20 mouse cellular contexts compared by ENCODE assay signal in the genomic region with DNA sequence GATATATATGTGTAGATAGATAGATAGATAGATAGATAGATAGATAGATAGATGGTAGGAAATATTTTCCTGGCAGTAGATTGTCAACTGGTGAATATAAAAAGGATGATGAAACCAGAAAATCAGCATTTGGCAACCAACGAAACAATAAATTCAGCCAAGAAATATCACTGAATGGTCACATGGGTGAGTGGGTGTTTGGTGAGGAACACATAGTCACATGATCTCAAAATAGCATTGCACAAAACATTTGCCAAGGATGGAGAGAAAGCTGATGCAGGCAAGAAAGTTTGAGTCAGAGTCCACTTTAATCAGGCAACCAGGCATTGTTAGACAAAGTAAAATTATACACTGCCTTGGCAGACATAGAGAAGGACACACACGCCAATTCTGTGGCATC. TPM values are rescaled to one million over a fixed set of nuclear protein-coding genes. Genes with fewer than 3 reads are reported as not detected.
DNase-seq lines count a peak whose midpoint lies in the region; ATAC-seq lines count a peak whose summit lies in the region.
"Had no signal": no experiment of that assay in that cellular context is flagged by ENCODE, and none has a peak within 500 bp of the region (broad histone marks: within the 10 kb centered on the region; RNA-seq: fewer than 3 reads in every experiment).

No protein-coding gene starts in this region.

- no peak overlapping the region for H3K4me2 ChIP-seq in midbrain, embryonic 14.5 days (ENCODE audit: low read length)
- H3K4me2 ChIP-seq: embryonic facial prominence, embryonic 15.5 days; heart, embryonic 12.5 days; limb, embryonic 13.5 days; midbrain, embryonic 12.5 days had no signal

- 88% methylated on average over 2 of the region's 2 CpGs for WGBS in midbrain, embryonic 14.5 days

- H3K4me3 ChIP-seq in midbrain, embryonic 14.5 days (replicated peaks; ENCODE audit: low read depth, low read length): no peak overlapping the region
- H3K4me3 ChIP-seq: embryonic facial prominence, embryonic 15.5 days; heart, embryonic 12.5 days; limb, embryonic 13.5 days; midbrain, embryonic 12.5 days had no signal

- H3K4me1 ChIP-seq in midbrain, embryonic 14.5 days (ENCODE audit: control insufficient read depth, insufficient read depth, low read length): no peaks in the 10 kb centered on the region
- H3K4me1 ChIP-seq: embryonic facial prominence, embryonic 15.5 days; limb, embryonic 13.5 days; midbrain, embryonic 12.5 days had no signal

- H3K27ac ChIP-seq in midbrain, embryonic 14.5 days (replicated peaks; ENCODE audit: low read depth, low read length): no peak overlapping the region
- H3K27ac ChIP-seq: embryonic facial prominence, embryonic 15.5 days; limb, embryonic 13.5 days; midbrain, embryonic 12.5 days had no signal

- H3K9ac ChIP-seq in midbrain, embryonic 14.5 days (replicated peaks; ENCODE audit: low read length): no peak overlapping the region
- H3K9ac ChIP-seq: embryonic facial prominence, embryonic 15.5 days; heart, embryonic 12.5 days; limb, embryonic 13.5 days; midbrain, embryonic 12.5 days had no signal

- H3K9me3 ChIP-seq in midbrain, embryonic 14.5 days (ENCODE audit: control insufficient read depth, low read length): 0 out of 2 replicates have a peak, but pooled peaks cover 2% of the 10 kb centered on the region
- H3K9me3 ChIP-seq: embryonic facial prominence, embryonic 15.5 days; midbrain, embryonic 12.5 days had no signal

- H3K27me3 ChIP-seq in midbrain, embryonic 14.5 days (ENCODE audit: control insufficient read depth, insufficient read depth, low read length): no peaks in the 10 kb centered on the region
- H3K27me3 ChIP-seq: embryonic facial prominence, embryonic 15.5 days; heart, embryonic 12.5 days; limb, embryonic 13.5 days; midbrain, embryonic 12.5 days had no signal

- no peaks in the 10 kb centered on the region for H3K36me3 ChIP-seq in midbrain, embryonic 14.5 days (ENCODE audit: control insufficient read depth, insufficient read depth, low read length)
- H3K36me3 ChIP-seq: embryonic facial prominence, embryonic 15.5 days; heart, embryonic 12.5 days; limb, embryonic 13.5 days; midbrain, embryonic 12.5 days had no signal

- ATAC-seq in midbrain, embryonic 14.5 days (ENCODE audit: low FRiP score, low TSS enrichment): no peak
- ATAC-seq: hindbrain, embryonic 16.5 days had no signal

- DNase-seq in adrenal gland, adult 2 months: peak; percentile 47
- no peak for DNase-seq in adrenal gland, postnatal 10 days
- DNase-seq in layer of hippocampus, adult 18-20 months (ENCODE audit: low spot score in 2 of 2): peak; percentile 38 to 87
- no peak for DNase-seq in layer of hippocampus, postnatal 25 days (ENCODE audit: extremely low spot score in 1 of 2, low spot score in 1 of 2)
- peak; percentile 73 for DNase-seq in Muller cell, postnatal 12 days (ENCODE audit: inconsistent ontology term)
- DNase-seq in layer of hippocampus, adult 9-11 months: peak; percentile 76
- no peak for DNase-seq in midbrain, embryonic 14.5 days
- no peak for DNase-seq in cerebellum, adult 9-10 months
- DNase-seq: cerebellum, adult 9-11 months; gastrocnemius, postnatal 14 days; heart, postnatal 36 days; kidney, adult 18-20 months; kidney, postnatal 36 days; thymus, adult 18-20 months had no signal

RNA-seq across cellular contexts. Expression of gene Slc35g1, which starts 37.6 kb away (rescaled TPM):
- total RNA-seq in adrenal gland, adult 2 months (2021): 10 to 100 TPM; 13.9 to 25.4 TPM
- 4.8 and 5.4 TPM in 2 replicates for polyA plus RNA-seq in adrenal gland, adult 2 months (2012; rRNA removed)
- total RNA-seq in adrenal gland, postnatal 10 days (2021): 10 to 100 TPM; 15.1 to 18.4 TPM
- total RNA-seq in layer of hippocampus, adult 18-20 months (2021): 1 to 10 TPM; 1.4 to 1.9 TPM
- 1 to 10 TPM; 2.2 to 2.8 TPM for total RNA-seq in layer of hippocampus, postnatal 25 days (2021)
- 0.86 and 1.5 TPM in 2 replicates for polyA plus RNA-seq in midbrain, embryonic 14.5 days (2014; fragmentation: Nextera tagmentation; extraction: Ambion mirVana)

RNA-seq across cellular contexts. Expression of gene Plce1, which starts 47.5 kb away (rescaled TPM):
- 1 to 10 TPM; 5.9 to 8.9 TPM for total RNA-seq in adrenal gland, adult 2 months (2021)
- polyA plus RNA-seq in adrenal gland, adult 2 months (2012; rRNA removed): 0.81 TPM in 2 replicates
- 10 to 100 TPM in 1 of 2 experiments, 1 to 10 TPM in 1; 8.8 to 11.0 TPM for total RNA-seq in adrenal gland, postnatal 10 days (2021)
- total RNA-seq in layer of hippocampus, adult 18-20 months (2021): 10 to 100 TPM; 11.9 to 13.7 TPM
- 1 to 10 TPM; 8.0 to 9.7 TPM for total RNA-seq in layer of hippocampus, postnatal 25 days (2021)
- polyA plus RNA-seq in midbrain, embryonic 14.5 days (2014; fragmentation: Nextera tagmentation; extraction: Ambion mirVana): 2.9 and 4.3 TPM in 2 replicates
- total RNA-seq: neutrophil, adult 5-6 weeks had no signal

Comparison
In these comparisons a context has a peak if more than half of its experiments do, and no peak if none do; other contexts are left out.
1. DNase-seq: peak in adrenal gland, adult 2 months (single experiment), layer of hippocampus, adult 18-20 months (2 of 2), Muller cell, postnatal 12 days (single experiment) and layer of hippocampus, adult 9-11 months (single experiment); none in adrenal gland, postnatal 10 days (single experiment), layer of hippocampus, postnatal 25 days (0 of 2), midbrain, embryonic 14.5 days (single experiment) and cerebellum, adult 9-10 months (single experiment).